Mouse (Mus musculus) embryo, embryonic 9.5 days (tissue): ENCODE measurements around the gene Ccdc91.
A peak's percentile ranks its signal among the peaks of the same experiment; 100 is the strongest.

ENCODE experiments used
- DNase-seq: peaks from one replicate; pipeline ENCODE4 v3.0.0-alpha.2; 2017; ENCODE audit errors: extremely low spot score

The Ccdc91 gene

GRCm38 (mm10) chr6:147573137-147573536 is 97.5 kb downstream of the Ccdc91 start:
- no peak for DNase-seq

- no peak for DNase-seq
These were observed 99.0 kb downstream of the Ccdc91 start for GRCm38 (mm10) chr6:147574454-147575182.

- no peak for DNase-seq
These were observed 99.7 kb downstream of the Ccdc91 start for GRCm38 (mm10) chr6:147575183-147575784.

GRCm38 (mm10) chr6:147587675-147588074 is 112.0 kb downstream of the Ccdc91 start:
- no peak for DNase-seq

- DNase-seq, result no peak
These were observed 131.0 kb downstream of the Ccdc91 start for GRCm38 (mm10) chr6:147606666-147607065.

GRCm38 (mm10) chr6:147607613-147608012 is 132.0 kb downstream of the Ccdc91 start:
- DNase-seq, result no peak

- DNase-seq, result no peak
These were observed 139.7 kb downstream of the Ccdc91 start for GRCm38 (mm10) chr6:147615306-147615705.

GRCm38 (mm10) chr6:147623142-147623541 is 147.5 kb downstream of the Ccdc91 start:
- DNase-seq, result no peak

DNA sequence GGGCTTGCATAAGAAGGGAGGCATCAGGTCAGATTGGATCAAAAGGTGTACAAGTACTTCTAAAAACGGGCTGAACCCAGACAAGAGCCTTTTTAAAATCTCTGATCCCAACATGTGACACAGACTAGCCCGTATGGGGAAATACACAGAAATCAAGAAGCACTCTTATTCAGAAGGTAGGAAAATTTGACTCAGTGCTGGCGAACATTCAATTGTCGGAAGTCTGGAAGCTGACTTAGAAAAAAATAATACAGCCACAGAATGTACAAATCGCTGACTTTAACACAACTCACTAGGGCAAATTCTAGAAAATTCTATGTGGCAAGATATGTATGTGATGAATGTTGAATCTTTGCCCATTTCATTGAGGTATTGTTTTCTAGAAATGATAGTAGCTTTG is 160.8 kb downstream of the Ccdc91 start:
- DNase-seq, result no peak

DNA sequence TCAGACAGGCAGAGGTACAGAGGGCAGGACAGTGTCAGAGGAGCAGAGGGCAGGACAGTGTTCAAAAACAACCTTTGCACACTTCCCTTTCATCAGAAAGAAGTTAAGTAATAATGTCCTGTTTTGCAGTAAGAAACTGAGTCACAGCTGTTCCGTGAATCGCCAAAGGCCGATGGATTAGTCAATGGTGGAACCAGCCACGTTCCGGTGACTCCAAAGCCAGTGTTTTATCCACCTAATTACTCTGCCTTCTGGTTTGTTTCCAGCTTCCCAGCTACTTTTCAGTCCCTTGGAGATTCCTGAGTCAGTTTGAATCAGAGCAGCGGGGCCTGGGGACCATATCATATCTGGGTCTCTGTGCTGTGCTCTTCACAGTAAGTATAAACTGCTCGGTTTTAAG is 168.2 kb downstream of the Ccdc91 start:
- no peak for DNase-seq

- DNase-seq, result no peak
These were observed 168.8 kb downstream of the Ccdc91 start for GRCm38 (mm10) chr6:147644391-147644790.

- no peak for DNase-seq
These were observed 170.9 kb downstream of the Ccdc91 start for GRCm38 (mm10) chr6:147646401-147646968.

DNA sequence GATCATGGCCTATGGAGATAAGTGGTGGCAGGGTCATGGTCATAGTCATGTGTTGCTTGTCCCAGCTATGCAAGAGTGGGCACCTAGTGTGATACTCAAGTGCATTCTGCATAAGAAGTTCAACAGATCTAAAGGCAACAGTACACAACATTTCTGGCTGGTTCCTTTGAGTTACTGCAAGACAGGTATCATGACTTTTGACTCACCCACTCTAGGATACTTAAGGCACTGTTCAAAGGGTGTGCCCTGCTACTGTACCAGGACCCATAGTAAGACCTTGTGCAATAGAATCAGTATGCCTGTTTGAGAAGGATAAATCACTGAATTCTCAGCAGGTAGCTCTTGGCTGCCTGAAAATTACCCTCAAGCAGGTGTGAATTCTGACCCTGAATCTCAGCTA is 182.4 kb downstream of the Ccdc91 start:
- DNase-seq, result no peak

GRCm38 (mm10) chr6:147660718-147661117 is 185.1 kb downstream of the Ccdc91 start:
- no peak for DNase-seq

GRCm38 (mm10) chr6:147661841-147662240 is 186.2 kb downstream of the Ccdc91 start:
- no peak for DNase-seq

DNA sequence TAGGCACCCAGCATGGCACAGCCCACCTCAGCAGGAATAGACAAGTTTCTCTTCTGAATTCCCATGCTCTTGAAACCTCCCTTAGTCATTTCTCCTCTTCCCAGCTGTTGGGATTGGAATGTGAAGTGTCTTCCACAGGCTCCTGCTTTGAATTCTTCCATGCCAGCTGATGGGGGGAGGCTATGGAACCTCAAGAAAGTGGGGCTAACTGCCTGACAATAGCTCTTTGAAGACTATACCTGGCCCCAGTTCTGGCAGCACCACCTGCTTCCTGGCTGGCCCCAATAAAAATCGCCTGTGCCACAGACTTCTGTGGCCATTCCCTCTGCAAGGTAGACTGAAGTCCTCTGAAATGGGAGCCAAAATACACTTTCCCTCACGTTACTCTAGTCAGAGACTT is 187.0 kb downstream of the Ccdc91 start:
- no peak for DNase-seq

DNA sequence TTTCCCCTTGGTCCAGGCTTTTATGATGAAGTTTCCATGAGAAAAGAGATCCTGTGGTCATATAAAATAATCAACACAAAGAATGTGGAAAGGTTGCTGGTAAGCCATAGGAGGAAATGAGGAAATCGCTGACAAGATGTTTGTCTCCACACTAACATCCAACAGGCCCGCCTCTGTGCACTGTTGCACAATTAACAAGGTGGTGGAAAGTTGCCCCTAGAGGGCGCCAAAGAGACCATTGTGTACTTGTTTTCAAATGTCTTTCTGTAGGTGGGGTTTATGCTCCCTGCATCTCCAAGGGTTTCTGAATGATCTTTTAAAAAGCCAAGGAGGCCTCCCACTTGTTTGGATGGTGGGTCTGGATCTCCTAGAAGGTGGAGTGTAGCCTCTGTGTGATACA is 188.7 kb downstream of the Ccdc91 start:
- DNase-seq, result peak; percentile 15

- no peak for DNase-seq
These were observed 195.7 kb downstream of the Ccdc91 start for GRCm38 (mm10) chr6:147671366-147671765.

GRCm38 (mm10) chr6:147672481-147672880 is 196.9 kb downstream of the Ccdc91 start:
- no peak for DNase-seq

- no peak for DNase-seq
These were observed 199.6 kb downstream of the Ccdc91 start for GRCm38 (mm10) chr6:147675022-147675733.

DNA sequence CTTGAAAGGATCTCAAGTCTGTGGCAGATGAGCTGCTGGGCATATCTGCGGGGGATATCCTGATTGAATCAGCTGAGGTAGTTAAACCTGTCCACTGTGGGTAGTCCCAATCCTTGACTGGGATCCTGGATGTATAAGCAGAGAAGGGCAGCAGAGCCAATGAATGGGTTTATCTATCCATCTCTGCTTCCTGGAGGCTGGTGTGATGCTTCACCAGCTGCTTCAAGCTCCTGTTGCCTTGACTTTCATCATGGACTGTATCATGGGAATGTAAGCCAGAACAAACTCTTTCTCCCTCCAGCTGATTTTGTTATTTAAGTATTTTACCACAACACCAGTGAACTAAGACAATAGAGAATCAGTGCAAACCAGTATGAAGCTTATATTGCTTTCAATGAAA is 200.6 kb downstream of the Ccdc91 start:
- DNase-seq, result no peak
